Mouse (Mus musculus) layer of hippocampus, adult 11-12 months (tissue): ENCODE data around the gene Trpm4.
A peak's percentile ranks its signal among the peaks of the same experiment; 100 is the strongest.
"Not testable (repeated sequence)": the region's sequence is repeated elsewhere in the genome, so short reads cannot be mapped to it uniquely, and the experiment has no call there.

Experiments
- DNase-seq: peaks from one replicate; pipeline ENCODE4 v3.0.0; 2022; ENCODE audit warnings: low spot score

The Trpm4 gene

DNA sequence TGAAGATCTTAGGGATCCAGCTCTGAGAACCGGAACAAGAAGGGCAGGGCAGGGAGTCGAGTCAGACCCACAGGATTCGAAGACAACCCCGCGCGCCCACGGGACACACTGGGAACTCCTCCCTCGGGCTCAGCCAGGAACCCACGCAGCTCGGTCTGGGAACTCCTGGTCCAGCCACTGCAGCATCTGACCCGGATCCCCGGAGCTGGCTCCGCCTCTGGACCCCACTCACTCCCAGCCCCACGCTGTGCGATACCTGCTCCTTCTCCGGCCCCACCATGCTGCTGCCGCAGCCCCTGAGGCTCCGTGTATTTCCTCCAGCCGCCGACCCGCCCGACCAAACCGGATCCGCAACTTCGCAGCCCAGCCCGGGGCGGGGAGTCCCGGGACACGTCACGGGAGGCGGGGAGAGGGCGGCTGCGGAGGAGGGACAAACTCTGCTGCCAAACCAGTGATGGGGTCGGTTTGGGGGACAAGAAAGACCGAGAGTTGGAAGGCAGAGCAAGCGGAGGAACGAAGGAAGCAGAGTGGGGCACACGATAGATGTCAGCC, at the start of gene Trpm4:
Trpm4 (minus strand) TSS at position 350 of the 552 bp plus-strand sequence.
- peak; percentile 71 for DNase-seq

- peak; percentile 56 for DNase-seq
Measured at GRCm38 (mm10) chr7:45376057-45376456, 42.5 kb upstream of the Trpm4 start.

DNA sequence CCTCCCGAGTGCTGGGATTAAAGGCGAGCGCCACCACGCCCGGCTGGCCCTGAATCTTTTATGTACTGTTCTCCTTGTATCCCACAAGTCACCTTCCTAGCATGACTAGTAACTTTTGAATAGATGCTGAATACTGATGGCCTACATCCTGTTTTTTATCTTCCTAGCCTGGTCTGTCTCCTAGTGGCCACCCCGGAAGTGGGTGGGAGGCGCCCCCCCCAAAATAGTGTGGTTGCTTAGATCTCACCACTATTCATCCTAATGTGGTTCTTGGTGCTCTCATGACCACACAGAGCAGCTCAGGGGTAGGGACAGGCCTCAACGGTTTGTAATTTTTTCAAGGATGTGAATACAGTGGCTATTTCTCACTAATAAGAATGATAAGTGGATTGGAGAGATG, 41.0 kb upstream of the Trpm4 start:
- no peak for DNase-seq

GRCm38 (mm10) chr7:45372371-45372770, 38.8 kb upstream of the Trpm4 start:
- no peak for DNase-seq

DNA sequence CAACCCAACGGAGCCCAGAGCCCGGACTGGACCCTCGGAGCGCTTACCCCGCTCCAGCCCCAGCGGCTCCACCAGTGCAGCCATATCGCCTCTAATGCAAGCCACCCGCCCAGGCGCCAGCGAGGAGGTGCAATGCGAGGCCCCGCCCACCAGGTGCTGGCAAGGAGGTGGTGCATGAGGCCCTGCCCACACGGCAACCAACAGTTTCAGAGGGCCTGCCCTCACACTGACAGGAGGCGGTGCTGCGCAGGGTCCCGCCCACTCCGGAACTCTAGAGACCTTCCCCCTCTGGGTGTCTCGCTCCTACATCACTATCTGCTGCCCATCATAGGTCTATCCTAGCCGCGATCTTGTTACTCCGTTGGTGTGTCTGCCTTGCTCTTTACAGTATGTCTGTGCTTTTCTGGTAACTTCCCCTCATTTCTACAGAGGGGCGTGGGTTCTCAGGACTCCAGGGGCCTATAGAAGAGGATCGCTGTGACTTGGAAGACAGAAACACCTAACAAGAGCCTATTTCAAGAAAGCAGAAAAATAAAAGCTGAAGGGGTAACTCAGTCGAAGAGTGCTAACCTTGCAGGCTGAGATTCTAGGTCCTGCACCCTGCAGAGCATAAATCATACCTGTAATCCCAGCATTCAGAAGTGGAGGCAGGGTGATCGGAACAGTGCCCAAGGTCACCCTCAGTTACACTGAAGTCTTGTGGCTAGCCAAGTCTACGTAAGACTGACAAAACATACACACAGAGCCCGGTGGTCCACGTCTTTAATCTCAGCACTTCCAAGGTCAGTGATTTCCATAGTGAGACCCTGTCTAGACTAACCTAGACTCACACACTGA, 37.1 kb upstream of the Trpm4 start, which contains the start of gene Lin7b:
Lin7b (minus strand) TSS at position 109 of the 837 bp plus-strand sequence.
- peak; percentile 95 for DNase-seq

DNA sequence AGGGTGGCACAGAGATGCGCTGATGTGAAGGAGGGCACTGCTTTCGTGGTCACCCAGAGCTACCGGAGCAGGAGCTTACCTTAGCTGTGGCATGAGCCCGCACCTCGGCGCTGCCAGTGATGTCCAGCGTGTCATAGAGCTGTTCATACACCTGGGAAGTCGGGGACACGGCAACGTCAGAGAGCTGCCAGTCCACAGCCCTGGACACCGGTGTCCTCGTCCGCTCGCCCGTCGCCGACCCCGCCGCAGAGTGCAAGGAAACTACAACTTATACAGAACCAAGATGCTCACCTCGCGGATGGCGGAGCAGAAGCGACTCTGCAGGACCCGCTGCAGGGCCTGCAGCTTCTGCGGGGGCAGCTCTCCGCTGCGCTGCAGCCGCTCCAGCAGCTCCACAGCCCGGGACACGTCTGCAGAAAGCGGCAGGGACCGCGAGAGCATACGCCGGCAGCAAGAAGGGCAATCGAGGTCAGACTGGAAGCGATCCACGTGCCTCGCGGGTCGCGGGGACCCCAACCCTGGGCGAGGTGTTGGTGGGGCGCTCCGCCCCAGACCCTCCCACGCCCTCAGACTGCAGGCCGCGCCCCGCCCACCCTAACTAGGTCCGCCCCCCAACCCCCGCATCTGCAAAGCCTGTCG, 36.4 kb upstream of the Trpm4 start:
- peak; percentile 41 for DNase-seq

DNA sequence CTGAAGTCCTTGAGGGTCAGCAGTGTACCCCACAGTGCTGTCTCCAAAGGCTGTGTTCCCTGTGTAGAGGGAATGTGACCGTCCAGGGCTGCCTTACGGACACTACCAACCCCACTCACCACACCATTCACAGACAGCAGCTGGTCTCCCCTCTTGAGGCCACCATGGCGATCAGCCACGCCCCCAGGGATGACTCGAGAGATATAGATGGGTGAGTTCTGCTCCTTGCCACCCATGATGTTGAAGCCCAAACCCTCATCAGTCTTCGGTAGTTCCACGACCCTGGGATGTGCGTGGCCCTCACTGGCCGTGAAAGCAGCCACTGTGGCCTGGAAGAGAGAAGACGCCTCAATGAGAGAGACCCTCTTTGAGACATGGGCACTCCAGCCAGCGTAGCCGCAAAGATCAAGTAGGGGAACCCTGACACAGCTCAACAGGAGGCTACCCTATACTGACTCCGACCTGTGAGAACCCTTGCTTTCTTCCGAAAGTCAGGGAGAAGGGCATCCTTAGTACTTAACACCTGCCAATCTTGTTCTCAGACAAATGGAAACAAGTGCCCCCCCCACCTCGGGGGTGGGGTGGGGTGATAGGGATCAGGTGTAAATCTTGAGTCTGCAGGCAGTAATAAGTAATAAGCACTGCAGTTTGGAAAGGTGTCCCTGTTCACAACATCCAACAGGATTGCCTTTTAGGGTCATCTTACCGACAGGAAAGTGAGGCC, 35.6 kb upstream of the Trpm4 start:
- DNase-seq, result peak; percentile 22

DNA sequence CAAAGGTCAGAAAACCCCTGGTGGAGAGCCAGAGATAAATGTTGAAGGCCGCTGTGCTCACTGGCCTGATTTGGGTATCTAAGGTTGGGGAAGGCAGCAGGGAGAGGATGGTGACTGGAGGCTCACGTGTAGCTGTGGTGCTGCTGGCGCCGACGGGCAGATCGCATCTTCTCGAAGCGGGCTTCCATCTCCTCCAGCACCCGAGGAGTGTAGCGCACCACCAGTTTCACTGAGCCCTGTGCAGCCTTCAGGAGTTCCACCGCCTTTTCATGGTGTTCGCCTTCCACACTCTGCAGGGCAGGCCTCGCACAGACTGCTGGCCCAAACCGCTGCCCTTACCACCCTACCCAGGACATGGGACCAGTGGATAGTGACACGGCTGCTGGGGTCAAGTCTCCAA, 34.6 kb upstream of the Trpm4 start:
- DNase-seq, result peak; percentile 28

DNA sequence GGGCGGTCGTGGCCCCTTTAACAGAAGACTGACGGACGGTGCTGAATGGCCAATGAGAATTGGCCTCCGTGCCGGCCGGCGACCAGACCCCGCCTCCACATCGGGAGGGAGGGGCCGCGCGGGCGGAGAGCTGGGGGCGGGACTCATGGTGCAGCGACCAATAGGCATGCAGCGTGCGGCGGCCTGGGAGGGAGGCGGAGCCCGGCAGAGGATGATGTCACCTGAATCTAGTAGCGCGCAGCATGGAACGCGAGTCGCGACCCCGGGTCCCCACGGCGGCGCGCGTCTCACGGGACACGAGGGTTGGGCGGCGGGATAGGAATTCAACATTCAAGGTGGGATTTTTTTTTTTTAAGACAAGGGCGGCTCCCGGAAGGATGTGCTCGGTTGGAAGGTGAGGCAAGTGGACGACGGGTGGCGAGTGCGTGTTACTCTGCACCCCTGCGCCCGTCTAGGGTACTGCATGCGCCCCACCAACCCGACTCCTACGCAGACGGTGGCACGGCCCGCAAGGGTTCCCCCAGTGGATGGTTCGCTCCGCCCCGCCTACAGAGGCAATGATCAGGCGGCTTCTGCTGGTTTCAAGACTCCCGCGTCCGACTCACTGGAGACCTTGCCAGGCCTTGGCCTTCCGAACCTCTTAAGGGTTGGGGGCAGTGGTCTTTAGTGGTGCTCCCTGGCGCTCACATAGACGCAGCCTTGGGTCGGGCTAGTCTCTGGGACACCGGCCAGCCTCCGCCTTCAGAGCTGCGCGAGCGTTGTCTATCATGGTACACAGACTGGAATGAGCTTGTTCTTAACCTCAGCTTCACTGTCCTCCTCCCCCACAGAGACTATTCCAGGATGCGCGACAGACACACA, 33.7 kb upstream of the Trpm4 start:
- peak; percentile 99 for DNase-seq

GRCm38 (mm10) chr7:45366652-45367019, 33.1 kb upstream of the Trpm4 start, which contains the start of gene Ppfia3:
Gene Ppfia3 (minus strand): TSS chr7:45367019.
- DNase-seq, result no peak

DNA sequence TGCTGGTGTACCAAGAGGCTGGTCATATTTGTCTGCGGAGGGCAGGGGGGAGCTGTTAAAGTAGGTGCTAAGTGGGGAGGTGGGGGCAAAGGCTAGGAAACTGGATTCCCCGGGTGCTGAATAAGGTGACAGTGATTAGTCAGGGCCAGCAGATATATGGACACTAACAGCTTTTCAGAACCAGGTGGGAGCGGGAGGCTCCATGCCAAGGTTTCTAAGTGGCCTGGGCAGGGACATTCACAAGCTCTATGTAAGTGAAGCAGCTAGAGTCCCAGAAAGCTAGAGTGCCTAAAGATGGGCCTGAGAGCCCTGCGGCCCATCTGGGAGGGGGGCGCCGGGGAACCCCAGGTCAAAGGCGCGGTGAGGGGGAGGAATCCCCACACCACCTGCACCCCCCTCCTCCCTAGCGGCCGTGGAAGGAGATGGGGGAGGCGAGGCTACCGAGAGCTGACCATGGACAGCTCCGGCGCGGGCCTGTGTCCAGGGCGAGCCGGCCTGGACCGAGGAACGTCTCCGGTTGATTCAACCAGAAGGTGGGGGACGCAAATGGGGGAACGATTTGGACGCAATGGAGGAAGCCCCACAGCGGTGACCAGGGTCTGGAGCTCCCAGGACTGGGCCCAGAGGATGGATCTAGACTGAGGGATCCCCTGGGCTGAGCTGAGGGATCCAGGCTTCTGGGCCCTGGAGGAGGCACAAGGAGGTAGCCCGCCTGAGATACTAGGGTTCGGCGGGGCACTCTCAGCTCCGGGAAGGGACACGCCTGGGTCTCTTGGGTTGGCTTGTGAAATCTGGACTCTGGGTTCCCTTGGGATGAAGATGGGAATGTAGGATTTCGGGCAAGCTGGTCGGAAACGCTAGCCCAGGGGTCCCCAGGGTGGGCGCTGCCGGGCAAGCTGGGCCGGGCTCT, 32.4 kb upstream of the Trpm4 start:
- DNase-seq, result no peak

DNA sequence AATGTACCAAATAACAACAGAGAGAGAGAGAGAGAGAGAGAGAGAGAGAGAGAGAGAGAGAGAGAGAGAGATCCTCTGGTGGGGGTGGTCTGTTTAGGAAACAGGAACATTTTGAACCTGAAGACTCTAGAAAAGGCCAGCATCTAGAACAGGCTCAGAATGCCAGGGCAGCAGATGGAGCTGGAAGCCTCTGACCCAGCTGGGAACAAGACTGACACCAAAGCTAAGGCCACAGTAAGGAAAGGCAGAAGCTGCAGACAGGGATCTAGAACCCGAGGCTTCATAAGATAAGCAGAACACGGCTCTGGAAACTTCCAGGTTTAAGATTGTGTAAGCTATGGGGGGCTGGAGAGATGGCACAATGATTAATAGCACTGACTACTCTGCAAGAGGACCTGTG, 30.4 kb upstream of the Trpm4 start:
- no peak for DNase-seq

DNA sequence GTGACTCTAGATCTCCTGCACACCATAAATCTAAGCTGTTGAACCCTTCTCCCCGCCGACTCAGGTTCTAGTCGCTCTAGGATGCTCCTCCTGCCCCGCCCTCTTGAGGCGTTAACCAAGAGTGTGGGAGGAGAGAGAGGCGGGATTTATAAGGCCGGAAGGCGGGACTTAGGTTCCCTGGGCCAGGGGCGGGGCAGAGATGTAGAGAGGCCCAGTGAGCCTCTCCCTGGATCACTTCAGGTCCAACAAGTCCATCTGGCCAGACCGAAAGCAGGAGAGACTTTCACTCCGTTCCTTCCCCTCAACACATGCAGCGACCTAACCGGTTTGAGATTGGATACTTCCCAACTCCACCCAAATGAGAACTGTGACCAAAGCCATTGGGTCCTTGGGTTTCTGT, 29.2 kb upstream of the Trpm4 start:
- no peak for DNase-seq

DNA sequence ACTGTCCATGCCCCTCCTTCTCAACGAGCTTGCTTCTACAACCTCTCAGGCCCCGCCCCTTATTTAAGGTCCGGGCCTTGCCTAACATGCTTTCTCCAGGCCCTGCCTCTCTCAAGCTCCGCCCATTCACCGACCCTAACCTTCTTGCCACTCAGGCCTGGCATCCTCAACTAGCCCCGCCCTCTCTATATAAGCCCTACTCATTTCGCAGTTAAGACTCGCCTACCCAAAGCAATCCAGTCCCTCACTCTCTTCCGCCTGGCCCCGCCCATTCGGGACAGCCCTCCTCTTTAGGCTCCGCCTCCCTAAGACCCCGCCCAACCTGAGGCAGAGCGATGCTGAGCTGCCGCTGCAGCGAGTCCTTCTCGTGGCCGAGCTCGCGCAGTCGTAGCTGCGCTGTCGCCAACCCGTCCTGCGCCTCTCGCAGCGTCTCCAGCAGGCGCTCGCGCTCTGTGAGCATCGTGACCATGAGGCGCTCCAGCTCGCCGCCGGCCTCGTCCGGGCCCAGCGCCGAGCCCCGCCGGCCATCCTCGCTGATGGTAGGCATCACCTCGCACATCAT, 27.7 kb upstream of the Trpm4 start:
- DNase-seq, result peak; percentile 81

DNA sequence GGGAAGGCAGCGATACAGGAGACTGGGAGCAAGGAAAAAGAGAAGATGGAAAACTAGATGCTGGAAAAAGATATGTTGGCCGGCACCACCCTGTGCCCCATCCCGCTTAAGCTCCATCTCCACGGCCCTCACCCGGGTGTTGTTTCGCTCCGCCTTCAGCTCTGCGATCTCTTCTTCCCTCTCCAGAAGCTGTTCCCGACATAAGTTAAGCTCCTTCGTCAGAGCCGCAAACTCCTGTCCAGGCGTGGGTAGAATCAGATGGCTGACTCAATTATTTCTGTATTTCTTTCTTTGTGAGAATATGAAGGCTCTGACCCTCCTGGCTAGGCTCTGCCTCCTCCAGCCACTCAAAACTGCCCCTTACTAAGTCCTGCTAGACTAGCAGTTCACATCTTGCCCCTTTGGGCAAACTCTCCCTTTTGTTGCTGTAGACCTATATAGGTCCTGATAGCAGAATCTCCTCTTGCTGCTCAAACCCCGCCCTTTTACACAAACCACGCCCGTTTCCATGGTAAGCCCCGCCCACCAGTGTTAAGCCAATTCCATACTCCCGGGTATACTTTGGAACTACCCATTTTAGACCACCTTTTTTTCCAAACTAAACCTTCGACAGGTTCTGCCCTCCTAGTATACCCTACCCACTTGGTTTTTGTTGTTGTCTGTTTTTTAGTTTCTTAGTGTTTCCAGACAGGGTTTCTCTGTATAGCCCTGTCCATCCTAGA, 27.0 kb upstream of the Trpm4 start:
- no peak for DNase-seq

DNA sequence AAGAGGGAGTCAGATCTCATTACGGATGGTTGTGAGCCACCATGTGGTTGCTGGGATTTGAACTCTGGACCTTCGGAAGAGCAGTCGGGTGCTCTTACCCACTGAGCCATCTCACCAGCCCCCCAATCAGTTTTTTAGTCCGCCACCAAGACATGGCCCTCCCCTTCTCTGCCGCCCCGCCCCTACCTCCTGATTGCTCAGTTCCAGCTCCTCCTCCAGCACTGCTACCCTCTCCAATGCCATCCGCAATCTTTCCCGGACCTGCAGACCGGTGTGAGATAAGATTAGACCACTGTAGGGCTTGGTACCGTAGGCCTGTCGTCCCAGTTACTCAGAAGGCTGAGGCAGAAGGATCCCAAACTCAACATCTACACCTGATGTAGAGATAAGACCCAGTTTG, 25.5 kb upstream of the Trpm4 start:
- not testable (repeated sequence) for DNase-seq

- no peak for DNase-seq
Measured at GRCm38 (mm10) chr7:45356087-45356486, 22.5 kb upstream of the Trpm4 start.

GRCm38 (mm10) chr7:45355318-45356020, 21.9 kb upstream of the Trpm4 start:
- no peak for DNase-seq

- DNase-seq, result no peak
Measured at GRCm38 (mm10) chr7:45353041-45353440, 19.5 kb upstream of the Trpm4 start.
